Mouse (Mus musculus) C2C12 (cell line): ENCODE measurements around the gene Cdk14. TPM values are rescaled to one million over a fixed set of nuclear protein-coding genes. Genes with fewer than 3 reads are reported as not detected.

Experiments
- H3K27me3 ChIP-seq: one replicate; pipeline ENCODE4 v1.6.1; 2011; ENCODE audit not compliant: control insufficient read depth, insufficient read depth, insufficient read length
- H3K36me3 ChIP-seq: one replicate; pipeline ENCODE4 v1.6.1; 2011; ENCODE audit not compliant: control insufficient read depth, insufficient read depth
- H3K4me3 ChIP-seq: one replicate; pipeline ENCODE4 v1.5.1; 2011; ENCODE audit warnings: mild to moderate bottlenecking, control low read depth; ENCODE audit not compliant: poor library complexity, insufficient read depth, severe bottlenecking
- H3K79me2 ChIP-seq: one replicate; pipeline ENCODE4 v1.6.1; 2011; ENCODE audit not compliant: control insufficient read depth, insufficient read depth
- H3K79me3 ChIP-seq: one replicate; pipeline ENCODE4 v1.6.1; 2011; ENCODE audit warnings: low read depth, control low read depth
- H3ac ChIP-seq: one replicate; pipeline ENCODE3; 2011; ENCODE audit warnings: low read depth; ENCODE audit not compliant: control insufficient read depth, insufficient read length
- CEBPB ChIP-seq: IDR thresholded peaks from one replicate; pipeline ENCODE4 v1.6.1; 2011; ENCODE audit warnings: low read depth, mild to moderate bottlenecking, control low read depth, moderate library complexity
- CTCF ChIP-seq: IDR thresholded peaks from one replicate; pipeline ENCODE4 v1.5.1; 2011; ENCODE audit not compliant: control insufficient read depth, insufficient read depth, insufficient read length
- FOSL1 ChIP-seq: IDR thresholded peaks from one replicate; pipeline ENCODE4 v1.8.0; 2011; ENCODE audit warnings: mild to moderate bottlenecking, low read length; ENCODE audit not compliant: poor library complexity, insufficient read depth, severe bottlenecking
- MAX ChIP-seq: IDR thresholded peaks from one replicate; pipeline ENCODE4 v1.6.1; 2011; ENCODE audit warnings: mild to moderate bottlenecking, control low read depth
- MYOD1 ChIP-seq: IDR thresholded peaks from one replicate; pipeline ENCODE4 v1.6.1; 2011; ENCODE audit warnings: low read depth; ENCODE audit not compliant: control insufficient read depth, insufficient read length
- MYOG ChIP-seq: IDR thresholded peaks from one replicate; pipeline ENCODE4 v1.6.1; 2011; ENCODE audit not compliant: control insufficient read depth, insufficient read length; ENCODE audit errors: extremely low read depth
- USF1 ChIP-seq: IDR thresholded peaks from one replicate; pipeline ENCODE4 v1.6.1; 2011; ENCODE audit warnings: low read depth, mild to moderate bottlenecking, control low read depth, moderate library complexity
- polyA plus RNA-seq: library from polyadenylated mRNA; unstranded; fragments of >200 nt; fragmentation: generic; extraction: Trizol; gene quantifications from one replicate; pipeline ENCODE4 v1.2.1, GENCODE M21; 2012; ENCODE audit warnings: missing spikeins

Cdk14 gene
- polyA plus RNA-seq, 1 experiment, result 15.9 TPM

- H3K36me3 ChIP-seq, result no peaks in the 10 kb centered on the region
- no peak overlapping the region for H3K4me3 ChIP-seq
- H3K27me3 ChIP-seq, result no peaks in the 10 kb centered on the region
- TF ChIP-seq CEBPB, result no peak
- no peak for TF ChIP-seq MYOD1
- no peak for TF ChIP-seq MYOG
- no peak for TF ChIP-seq USF1
- TF ChIP-seq FOSL1, result no peak
- TF ChIP-seq CTCF, result no peak
- TF ChIP-seq MAX, result no peak
- no peaks in the 10 kb centered on the region for H3K79me2 ChIP-seq
- no peaks in the 10 kb centered on the region for H3K79me3 ChIP-seq
- no peak overlapping the region for H3ac ChIP-seq
These were observed 1.3 kb upstream of the Cdk14 start for GRCm38 (mm10) chr5:5421439-5421838.

GRCm38 (mm10) chr5:5419253-5419652 is 859 bp downstream of the Cdk14 start:
- Histone ChIP-seq H3ac (no peak overlapping the region), H3K79me3 (no peaks in the 10 kb centered on the region), H3K27me3 (no peaks in the 10 kb centered on the region), H3K79me2 (no peaks in the 10 kb centered on the region), H3K36me3 (no peaks in the 10 kb centered on the region), H3K4me3 (peak overlapping the region; percentile 30)
- TF ChIP-seq CEBPB (no peak), CTCF (no peak), MYOG (no peak), FOSL1 (peak; percentile 96), MYOD1 (no peak), USF1 (no peak), MAX (peak; percentile 18)

GRCm38 (mm10) chr5:5414835-5415234 is 5.3 kb downstream of the Cdk14 start:
- Histone ChIP-seq H3K4me3 (no peak overlapping the region), H3ac (no peak overlapping the region), H3K79me3 (no peaks in the 10 kb centered on the region), H3K27me3 (no peaks in the 10 kb centered on the region), H3K36me3 (no peaks in the 10 kb centered on the region), H3K79me2 (no peaks in the 10 kb centered on the region)
- TF ChIP-seq MAX (no peak), MYOD1 (no peak), MYOG (no peak), CEBPB (no peak), CTCF (no peak), USF1 (no peak), FOSL1 (no peak)

- H3K4me3 ChIP-seq, result no peak overlapping the region
- H3K27me3 ChIP-seq, result no peaks in the 10 kb centered on the region
- H3K79me3 ChIP-seq, result no peaks in the 10 kb centered on the region
- H3K36me3 ChIP-seq, result no peaks in the 10 kb centered on the region
- TF ChIP-seq CEBPB, result no peak
- no peak for TF ChIP-seq MYOG
- no peak for TF ChIP-seq MYOD1
- no peak for TF ChIP-seq FOSL1
- TF ChIP-seq CTCF, result no peak
- no peak for TF ChIP-seq MAX
- TF ChIP-seq USF1, result no peak
- no peak overlapping the region for H3ac ChIP-seq
- no peaks in the 10 kb centered on the region for H3K79me2 ChIP-seq
These were observed 8.2 kb downstream of the Cdk14 start for GRCm38 (mm10) chr5:5411886-5412285.

- no peak for TF ChIP-seq MAX
- no peak for TF ChIP-seq CTCF
- TF ChIP-seq USF1, result no peak
- TF ChIP-seq CEBPB, result no peak
- no peak for TF ChIP-seq FOSL1
- TF ChIP-seq MYOG, result no peak
- no peak for TF ChIP-seq MYOD1
- Histone ChIP-seq H3ac (no peak overlapping the region), H3K4me3 (no peak overlapping the region), H3K79me3 (no peaks in the 10 kb centered on the region), H3K27me3 (no peaks in the 10 kb centered on the region), H3K36me3 (no peaks in the 10 kb centered on the region), H3K79me2 (no peaks in the 10 kb centered on the region)
These were observed 18.1 kb downstream of the Cdk14 start for GRCm38 (mm10) chr5:5401986-5402385.

GRCm38 (mm10) chr5:5392786-5393185 is 27.3 kb downstream of the Cdk14 start:
- no peaks in the 10 kb centered on the region for H3K79me3 ChIP-seq
- H3ac ChIP-seq, result no peak overlapping the region
- H3K79me2 ChIP-seq, result no peaks in the 10 kb centered on the region
- no peaks in the 10 kb centered on the region for H3K27me3 ChIP-seq
- no peaks in the 10 kb centered on the region for H3K36me3 ChIP-seq
- TF ChIP-seq FOSL1 (no peak), USF1 (peak; percentile 49), MAX (no peak)
- no peak overlapping the region for H3K4me3 ChIP-seq
